Mouse (Mus musculus) limb, embryonic 13.5 days (tissue): ENCODE results near the gene Apeh. TPM values are rescaled to one million over a fixed set of nuclear protein-coding genes. Genes with fewer than 3 reads are reported as not detected.

Experiments
- ATAC-seq: fragments of 200-750 bp; cut with Nextera tagmentation; 2 replicates; pipeline ENCODE4 v1.8.0; 2017; ENCODE audit warnings: low read depth, moderate number of reproducible peaks, moderate TSS enrichment; ENCODE audit not compliant: low FRiP score
- H3K27ac ChIP-seq: fragments of 300-500 bp; sonication (generic); 2 replicates; pipeline ENCODE4 v1.5.1; 2015; ENCODE audit warnings: inconsistent platforms, mild to moderate bottlenecking, moderate library complexity
- H3K27me3 ChIP-seq: fragments of 300-500 bp; sonication (generic); 2 replicates; pipeline ENCODE4 v1.6.1; 2015; ENCODE audit warnings: mild to moderate bottlenecking, inconsistent platforms
- H3K36me3 ChIP-seq: fragments of 300-500 bp; sonication (generic); 2 replicates; pipeline ENCODE4 v1.6.1; 2015; ENCODE audit warnings: inconsistent platforms, mild to moderate bottlenecking, moderate library complexity
- H3K4me1 ChIP-seq: fragments of 300-500 bp; sonication (generic); 2 replicates; pipeline ENCODE4 v1.6.1; 2015; ENCODE audit warnings: inconsistent platforms
- H3K4me2 ChIP-seq: fragments of 300-500 bp; sonication (generic); replicated peaks from 2 replicates; pipeline ENCODE4 v1.6.1; 2015; ENCODE audit warnings: inconsistent platforms, mild to moderate bottlenecking, moderate library complexity
- H3K4me3 ChIP-seq: fragments of 300-500 bp; sonication (generic); 2 replicates; pipeline ENCODE4 v1.5.1; 2015; ENCODE audit warnings: moderate library complexity, mild to moderate bottlenecking, inconsistent platforms
- H3K9ac ChIP-seq: fragments of 300-500 bp; sonication (generic); 2 replicates; pipeline ENCODE4 v1.6.1; 2015; ENCODE audit warnings: mild to moderate bottlenecking, inconsistent platforms
- H3K9me3 ChIP-seq: fragments of 300-500 bp; sonication (generic); 2 replicates; pipeline ENCODE4 v1.6.1; 2016; ENCODE audit warnings: inconsistent platforms
- WGBS: fragments of 180-500 bp; shearing (Covaris S2); methylation state at CpG from one replicate; pipeline ENCODE4 v1.1.7; 2015; 5-methylcytosine and 5-hydroxymethylcytosine counted together
- polyA plus RNA-seq: library from polyadenylated mRNA; unstranded; fragments of >200 nt; fragmentation: Nextera tagmentation; extraction: Ambion mirVana; gene quantifications from 2 replicates; pipeline ENCODE4 v1.2.1, GENCODE M21; 2015

Gene Apeh
- polyA plus RNA-seq, 1 experiment from 2014 or later, result 42.5 TPM

DNA sequence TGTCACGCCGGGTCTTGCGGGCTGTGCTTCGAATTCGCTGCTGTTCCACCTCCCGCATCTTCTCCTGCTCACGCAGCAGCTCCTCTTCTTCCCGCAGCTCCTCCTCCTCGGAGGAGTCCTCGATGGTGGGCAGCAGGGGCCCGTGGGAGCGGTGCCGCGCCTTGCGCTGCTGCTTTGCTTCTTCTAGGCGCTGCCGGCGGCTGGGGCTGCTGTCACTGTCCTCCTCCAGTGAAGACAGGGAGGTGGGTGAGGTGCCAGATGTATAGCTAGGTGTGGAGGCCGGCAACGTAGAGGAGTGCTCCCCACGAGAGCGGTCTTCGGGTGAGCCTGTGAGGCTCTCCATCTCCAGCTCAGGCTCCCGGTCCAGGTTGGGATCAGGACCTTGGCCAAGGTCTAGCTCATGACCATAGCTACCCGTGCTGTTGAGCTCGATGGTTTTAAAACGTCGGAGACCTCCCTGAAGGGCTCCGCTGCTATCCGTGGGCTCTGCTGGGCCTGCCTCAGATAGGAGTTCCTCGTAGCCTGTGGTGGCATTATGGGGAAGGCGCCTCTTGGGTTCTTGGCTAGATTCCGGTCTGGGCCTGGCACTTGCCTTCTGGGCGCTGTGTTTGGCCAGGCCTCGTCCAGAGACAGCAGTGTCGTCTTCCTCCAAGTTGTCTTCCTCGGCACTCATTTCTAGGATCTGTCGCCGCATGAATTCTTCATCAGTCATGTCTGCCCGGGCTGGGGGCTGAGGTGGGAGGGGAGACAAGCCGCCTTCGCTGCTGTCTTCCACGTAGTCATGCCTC, 21.1 kb upstream of the Apeh start:
- H3K27me3 ChIP-seq, result peaks cover 41% of the 10 kb centered on the region
- H3K4me2 ChIP-seq, result peak overlapping the region; percentile 25; the same call in 1 of the 2 replicates
- H3K9ac ChIP-seq, result no peak overlapping the region
- 66% methylated on average over 43 of the region's 43 CpGs for WGBS
- H3K4me1 ChIP-seq, result peaks cover 24% of the 10 kb centered on the region
- no peak overlapping the region for H3K4me3 ChIP-seq
- no peak overlapping the region for H3K27ac ChIP-seq
- H3K9me3 ChIP-seq, result no peaks in the 10 kb centered on the region
- ATAC-seq, result no peak
- no peaks in the 10 kb centered on the region for H3K36me3 ChIP-seq

DNA sequence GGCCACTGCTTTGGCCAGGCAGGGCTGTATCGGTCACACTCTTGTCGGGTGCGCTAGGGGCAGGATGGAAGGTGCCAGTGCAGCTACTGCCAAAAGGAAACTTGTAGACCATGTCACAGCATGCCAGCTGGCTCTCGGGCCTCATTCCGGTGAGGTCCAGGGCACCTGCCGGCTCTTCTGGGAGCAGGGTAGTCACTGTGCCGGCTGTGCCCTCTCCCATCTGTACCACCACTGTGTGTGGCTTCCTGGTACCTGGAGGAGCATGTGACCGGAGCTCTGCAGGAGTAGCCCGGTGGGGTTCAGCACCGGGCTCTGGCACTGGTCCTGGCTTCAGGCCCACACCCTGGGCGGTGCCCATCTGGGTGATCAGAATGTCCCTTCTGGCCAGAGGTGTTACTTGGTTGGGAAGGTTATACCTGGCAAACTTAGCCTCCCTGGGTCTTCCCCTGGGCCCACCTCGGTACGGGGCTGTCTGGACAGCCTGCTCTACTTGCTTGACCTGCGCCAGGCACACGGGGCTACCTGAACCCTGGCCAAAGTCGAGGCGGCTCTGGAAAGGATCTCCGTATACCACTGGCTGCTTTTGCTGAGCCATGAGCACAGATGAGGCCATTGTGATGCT, 18.4 kb upstream of the Apeh start:
- Histone ChIP-seq H3K4me3 (no peak overlapping the region), H3K9ac (no peak overlapping the region), H3K27ac (no peak overlapping the region), H3K36me3 (no peaks in the 10 kb centered on the region), H3K9me3 (no peaks in the 10 kb centered on the region), H3K4me1 (peaks cover 16% of the 10 kb centered on the region), H3K4me2 (no peak overlapping the region), H3K27me3 (peaks cover 48% of the 10 kb centered on the region)
- no peak for ATAC-seq
- 95% methylated on average over 18 of the region's 18 CpGs for WGBS

DNA sequence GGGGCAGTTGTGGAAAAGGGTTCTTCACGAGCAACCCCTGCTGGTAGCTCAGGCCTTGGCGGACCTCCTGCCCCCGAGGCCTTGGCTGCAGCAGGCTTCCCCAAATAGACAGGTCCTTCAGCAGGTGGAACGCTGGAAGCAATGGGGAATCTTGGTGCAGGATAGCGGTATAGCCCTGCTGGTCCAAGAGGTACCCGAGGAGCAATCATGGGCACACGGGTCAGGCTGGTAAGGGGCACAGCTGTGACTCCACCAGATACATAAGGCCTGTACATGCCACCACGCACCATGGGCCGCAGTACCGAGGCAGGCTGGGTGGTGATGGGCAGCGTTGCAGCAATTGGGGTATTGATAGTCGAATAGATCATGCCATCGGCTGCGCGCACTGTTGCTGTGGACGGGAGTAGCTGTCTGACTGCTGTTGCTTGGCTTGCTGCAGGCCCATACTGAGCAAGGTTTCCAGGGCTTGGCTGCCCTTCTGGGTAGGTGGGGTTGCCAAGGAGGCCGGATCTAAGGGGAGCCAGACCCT, 17.3 kb upstream of the Apeh start:
- WGBS, result 77% methylated on average over 17 of the region's 17 CpGs
- Histone ChIP-seq H3K27me3 (peaks cover 48% of the 10 kb centered on the region), H3K27ac (no peak overlapping the region)

DNA sequence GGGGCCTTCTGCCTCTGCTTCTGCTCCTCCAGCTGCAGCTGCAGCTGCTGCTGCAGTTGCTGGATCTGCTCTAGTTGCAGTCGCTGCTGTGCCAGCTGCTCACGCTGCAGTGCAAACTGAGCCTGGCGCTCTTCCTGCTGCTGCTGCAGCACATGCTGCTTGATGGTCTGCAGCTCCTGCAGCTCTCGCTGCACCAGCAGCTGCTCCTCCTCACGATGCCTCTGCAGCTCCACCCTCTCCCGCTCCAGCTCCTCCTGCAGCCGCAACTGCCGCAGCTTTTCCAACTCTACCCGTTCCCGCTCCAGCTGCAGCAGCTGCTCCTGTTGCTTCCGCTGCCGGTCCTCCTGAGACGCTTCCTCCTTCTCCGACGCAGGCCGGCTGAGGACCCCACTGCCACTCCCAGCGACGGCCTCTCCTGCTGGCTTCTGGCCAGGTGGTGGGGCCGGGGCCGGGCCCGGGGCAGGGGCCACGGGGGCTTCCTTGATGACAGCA, 16.7 kb upstream of the Apeh start:
- Histone ChIP-seq H3K4me3 (peak overlapping the region; percentile 32), H3K4me1 (peaks cover 16% of the 10 kb centered on the region), H3K4me2 (peak overlapping the region; percentile 69), H3K36me3 (no peaks in the 10 kb centered on the region), H3K27ac (no peak overlapping the region), H3K27me3 (peaks cover 46% of the 10 kb centered on the region), H3K9ac (peak overlapping the region; percentile 68), H3K9me3 (no peaks in the 10 kb centered on the region)
- no peak for ATAC-seq
- 5% methylated on average over 22 of the region's 22 CpGs for WGBS

More for the DNA sequence above, 17.3 kb upstream of the Apeh start:
- ATAC-seq, result no peak
- peak overlapping the region; percentile 69 for H3K4me2 ChIP-seq
- H3K36me3 ChIP-seq, result no peaks in the 10 kb centered on the region
- H3K9me3 ChIP-seq, result no peaks in the 10 kb centered on the region
- peak overlapping the region; percentile 32 for H3K4me3 ChIP-seq
- peaks cover 16% of the 10 kb centered on the region for H3K4me1 ChIP-seq
- H3K9ac ChIP-seq, result peak overlapping the region; percentile 68

DNA sequence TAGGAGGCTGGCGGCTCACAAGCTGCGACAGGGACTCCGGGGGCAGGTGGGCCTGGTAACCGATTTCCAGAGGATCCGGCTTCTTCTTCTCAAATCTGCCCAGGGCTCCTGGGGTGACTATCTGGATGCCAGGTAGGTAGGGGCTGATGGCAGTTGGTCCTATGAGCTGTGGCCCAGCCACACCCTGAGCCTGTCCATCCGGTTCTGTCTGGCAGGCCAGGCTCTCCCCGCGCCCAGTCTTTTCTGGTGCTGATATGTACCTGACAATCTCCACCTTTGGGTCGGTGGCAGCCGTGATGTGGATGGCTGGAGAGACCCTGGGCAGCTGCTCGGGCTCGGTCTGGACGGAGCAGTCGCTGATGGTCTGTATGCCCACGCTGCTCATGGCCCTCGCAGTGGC, 15.8 kb upstream of the Apeh start:
- Histone ChIP-seq H3K36me3 (no peaks in the 10 kb centered on the region), H3K9ac (peak overlapping the region; percentile 68; the same call in 1 of the 2 replicates), H3K4me3 (no peak overlapping the region), H3K27me3 (peaks cover 36% of the 10 kb centered on the region), H3K27ac (no peak overlapping the region), H3K4me1 (peaks cover 24% of the 10 kb centered on the region), H3K4me2 (no peak overlapping the region), H3K9me3 (no peaks in the 10 kb centered on the region)
- 83% methylated on average over 16 of the region's 16 CpGs for WGBS
- ATAC-seq, result no peak

DNA sequence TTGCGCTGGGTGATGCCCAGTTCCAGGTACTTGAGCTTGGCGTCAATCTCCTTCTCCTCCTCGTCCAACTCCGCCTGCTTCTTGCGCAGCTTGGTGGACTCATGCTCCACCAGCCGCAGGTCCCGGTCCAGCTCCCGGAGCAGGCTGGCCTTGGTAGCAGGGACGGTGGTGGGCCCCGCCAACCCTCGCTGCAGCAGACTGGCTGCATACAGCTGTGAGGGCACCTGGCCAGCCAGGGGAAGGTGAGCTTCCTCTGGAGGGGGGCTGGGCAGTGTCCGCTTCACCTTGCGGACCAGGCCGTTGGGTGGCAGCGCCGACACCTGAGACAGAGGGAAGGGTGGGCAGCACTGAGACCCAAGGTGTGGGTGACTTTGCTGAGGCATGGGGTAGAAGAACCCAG, 13.5 kb upstream of the Apeh start:
- Histone ChIP-seq H3K9me3 (no peaks in the 10 kb centered on the region), H3K27ac (no peak overlapping the region), H3K4me1 (peaks cover 33% of the 10 kb centered on the region), H3K4me3 (no peak overlapping the region), H3K9ac (no peak overlapping the region), H3K27me3 (peaks cover 22% of the 10 kb centered on the region), H3K4me2 (no peak overlapping the region), H3K36me3 (no peaks in the 10 kb centered on the region)
- ATAC-seq, result no peak
- WGBS, result 91% methylated on average over 16 of the region's 16 CpGs

DNA sequence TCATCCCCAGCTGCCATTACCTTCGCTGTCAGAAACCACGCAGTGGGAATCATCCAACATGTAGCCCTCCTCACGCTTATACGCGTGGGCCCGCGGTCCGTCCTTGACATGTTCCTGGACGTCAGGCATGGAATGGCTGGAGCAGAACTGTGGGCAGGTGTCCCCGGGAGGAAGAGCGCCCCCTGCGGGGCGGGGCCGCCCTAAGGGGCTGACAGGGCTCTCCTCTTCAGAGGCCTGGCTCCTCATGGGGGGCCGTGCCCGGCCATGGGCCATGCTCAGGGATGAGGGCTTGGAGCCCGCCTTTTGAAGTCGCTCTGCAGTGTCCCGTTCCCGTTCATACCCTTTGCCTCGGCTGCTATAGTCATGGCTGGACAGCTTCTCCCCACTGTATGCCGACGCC, 11.7 kb upstream of the Apeh start:
- H3K4me1 ChIP-seq, result peaks cover 26% of the 10 kb centered on the region
- H3K4me2 ChIP-seq, result no peak overlapping the region
- H3K27ac ChIP-seq, result no peak overlapping the region
- no peaks in the 10 kb centered on the region for H3K36me3 ChIP-seq
- no peak overlapping the region for H3K9ac ChIP-seq
- no peak overlapping the region for H3K4me3 ChIP-seq
- no peaks in the 10 kb centered on the region for H3K9me3 ChIP-seq
- WGBS, result 87% methylated on average over 23 of the region's 23 CpGs
- H3K27me3 ChIP-seq, result peaks cover 12% of the 10 kb centered on the region
- no peak for ATAC-seq

DNA sequence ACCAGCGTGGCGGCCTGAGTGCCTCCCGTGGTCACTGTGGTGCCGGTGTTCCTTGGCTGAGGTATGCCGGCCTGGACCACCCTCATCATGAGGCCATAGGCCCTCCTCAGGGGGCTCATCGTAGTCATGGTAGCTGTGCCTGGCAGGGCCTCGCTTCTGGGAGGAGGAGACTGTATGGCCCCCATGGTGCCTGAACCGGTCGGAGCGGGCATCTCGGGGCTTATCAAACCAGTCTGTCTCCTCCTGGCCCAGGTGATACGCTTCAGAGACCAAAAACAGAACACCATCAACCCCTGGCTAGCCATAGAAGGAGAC, 11.1 kb upstream of the Apeh start:
- Histone ChIP-seq H3K27me3 (peaks cover 7% of the 10 kb centered on the region), H3K9me3 (no peaks in the 10 kb centered on the region), H3K4me2 (peak overlapping the region; percentile 54), H3K36me3 (no peaks in the 10 kb centered on the region), H3K4me3 (no peak overlapping the region), H3K27ac (peak overlapping the region; percentile 75; the same call in 1 of the 2 replicates), H3K4me1 (peaks cover 20% of the 10 kb centered on the region), H3K9ac (peak overlapping the region; percentile 56)
- no peak for ATAC-seq
- 78% methylated on average over 12 of the region's 12 CpGs for WGBS

DNA sequence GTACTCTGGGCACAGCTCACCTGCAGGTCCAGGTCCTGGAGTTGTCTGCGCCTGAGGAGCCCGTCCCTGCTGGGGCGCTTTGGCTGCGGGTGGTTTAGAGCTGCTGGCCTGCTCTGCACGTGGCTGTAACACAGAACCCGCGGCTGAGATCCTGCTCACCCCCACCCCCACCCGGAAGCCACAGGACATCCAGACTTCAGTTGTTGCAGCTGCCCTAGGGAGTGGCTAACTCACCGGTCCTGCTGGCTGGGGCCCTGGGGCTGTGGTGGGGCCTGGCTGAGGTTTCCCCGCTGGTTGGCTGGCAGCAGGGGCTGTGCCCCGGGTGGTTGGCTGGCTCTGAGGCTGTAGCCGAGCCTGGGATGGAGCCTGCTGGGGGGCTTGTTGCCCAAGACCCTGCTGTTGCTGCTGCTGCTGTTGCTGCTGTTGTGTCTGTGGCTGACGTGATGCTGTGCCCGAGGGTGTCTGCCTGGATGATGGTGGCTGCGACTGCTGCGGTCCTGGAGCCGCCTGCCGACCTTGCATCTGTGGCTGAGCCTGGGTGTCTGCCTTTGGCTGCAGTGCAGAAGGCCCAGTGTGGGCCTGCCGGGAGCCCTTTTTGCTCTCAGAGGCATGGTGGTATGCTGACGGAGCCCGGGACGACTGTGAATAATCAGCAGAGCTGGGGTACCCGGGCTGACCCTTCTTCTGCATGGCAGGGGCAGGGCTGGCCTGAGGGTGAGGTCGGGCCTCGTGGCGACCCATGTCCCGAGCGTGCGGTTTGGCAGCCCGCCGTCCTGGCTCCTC, 10.6 kb upstream of the Apeh start:
- ATAC-seq, result peak; percentile 71
- peak overlapping the region; percentile 22 for H3K4me3 ChIP-seq
- peak overlapping the region; percentile 56 for H3K9ac ChIP-seq
- 34% methylated on average over 31 of the region's 31 CpGs for WGBS
- H3K27me3 ChIP-seq, result peaks cover 2% of the 10 kb centered on the region; the same call in 1 of the 2 replicates
- H3K9me3 ChIP-seq, result no peaks in the 10 kb centered on the region
- peak overlapping the region; percentile 75 for H3K27ac ChIP-seq
- H3K4me1 ChIP-seq, result peaks cover 18% of the 10 kb centered on the region
- H3K36me3 ChIP-seq, result no peaks in the 10 kb centered on the region
- H3K4me2 ChIP-seq, result peak overlapping the region; percentile 54

DNA sequence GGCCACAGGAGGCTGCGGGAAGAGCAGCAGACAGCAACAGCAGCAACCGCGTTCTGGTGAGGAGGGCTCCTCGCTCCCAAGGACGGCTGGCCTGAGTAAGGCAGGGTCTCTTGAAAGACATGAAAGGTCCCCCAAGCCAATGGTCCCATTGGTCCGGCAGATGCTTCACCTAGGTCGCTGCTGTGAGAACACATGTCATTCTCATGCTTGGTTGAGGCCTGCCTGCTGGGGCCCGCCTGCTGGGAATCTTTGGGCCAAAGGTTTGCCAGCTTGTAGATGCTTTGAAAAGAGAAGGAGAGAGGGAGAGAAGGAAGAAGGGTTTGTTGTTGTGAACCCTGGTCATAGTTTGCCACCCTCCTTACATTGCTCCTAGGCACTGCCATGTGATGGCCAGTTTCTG, 5.2 kb upstream of the Apeh start:
- no peak for ATAC-seq
- Histone ChIP-seq H3K27me3 (no peaks in the 10 kb centered on the region), H3K4me1 (peaks cover 21% of the 10 kb centered on the region), H3K4me2 (no peak overlapping the region), H3K9ac (no peak overlapping the region), H3K4me3 (no peak overlapping the region), H3K27ac (no peak overlapping the region), H3K36me3 (no peaks in the 10 kb centered on the region), H3K9me3 (no peaks in the 10 kb centered on the region)
- 84% methylated on average over 8 of the region's 8 CpGs for WGBS

DNA sequence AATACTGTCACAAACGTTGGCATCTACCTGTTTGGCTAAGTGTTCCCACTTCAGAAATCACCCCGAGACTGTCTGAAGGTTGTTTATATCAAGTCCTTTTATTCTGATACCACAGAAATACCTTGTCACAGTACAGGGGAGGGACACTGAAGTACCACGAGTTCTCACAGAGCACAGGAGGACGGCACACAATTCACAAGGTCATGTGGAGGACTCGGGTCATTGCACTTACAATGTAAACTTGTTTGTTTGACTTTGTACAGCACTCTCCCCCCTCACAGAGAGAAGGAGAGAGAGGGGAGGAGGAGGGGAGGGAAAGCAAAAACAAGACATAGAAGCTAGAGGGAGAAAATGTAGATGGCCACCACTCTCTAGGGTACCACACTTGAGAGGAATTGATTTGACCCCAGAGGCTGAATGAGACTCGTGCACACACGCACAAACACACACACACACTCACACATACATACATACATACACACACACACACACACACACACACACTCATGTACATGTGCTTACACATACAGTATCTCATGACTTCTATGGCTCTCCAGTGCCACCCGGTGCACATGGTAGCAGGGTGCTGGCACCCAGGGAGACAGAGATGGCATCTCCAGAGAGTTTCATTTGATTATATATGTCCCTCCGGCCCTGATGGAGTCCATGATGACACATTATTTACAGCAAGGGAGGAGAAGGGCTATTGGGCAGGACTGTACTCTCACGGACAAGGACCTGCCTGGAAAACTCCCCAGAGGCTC, 1.7 kb upstream of the Apeh start:
- no peak overlapping the region for H3K27ac ChIP-seq
- H3K9ac ChIP-seq, result 0 out of 2 replicates have a peak overlapping the region, but pooled peaks have one; percentile 21
- 73% methylated on average over 10 of the region's 10 CpGs for WGBS
- peak overlapping the region; percentile 99; the same call in 1 of the 2 replicates for H3K4me2 ChIP-seq
- H3K36me3 ChIP-seq, result peaks cover 17% of the 10 kb centered on the region
- no peaks in the 10 kb centered on the region for H3K9me3 ChIP-seq
- H3K4me1 ChIP-seq, result peaks cover 29% of the 10 kb centered on the region
- no peaks in the 10 kb centered on the region for H3K27me3 ChIP-seq
- ATAC-seq, result no peak
- H3K4me3 ChIP-seq, result no peak overlapping the region
